Mouse (Mus musculus) layer of hippocampus, adult 2 months (tissue): ENCODE measurements around the gene Pde3a. TPM values are rescaled to one million over a fixed set of nuclear protein-coding genes. Genes with fewer than 3 reads are reported as not detected.
A peak's percentile ranks its signal among the peaks of the same experiment; 100 is the strongest.

Source experiments
- DNase-seq, 2 experiments: peaks; one replicate each; pipeline ENCODE4 v3.0.0; 2022; ENCODE audit warnings: low spot score in 2 of 2
- H3K27ac ChIP-seq: fragments of 200-600 bp; 2 replicates; pipeline ENCODE4 v1.8.1; 2022
- H3K4me3 ChIP-seq: fragments of 200-600 bp; 2 replicates; pipeline ENCODE4 v1.8.1; 2022; ENCODE audit warnings: mild to moderate bottlenecking
- CTCF ChIP-seq: fragments of 200-600 bp; conservative IDR thresholded peaks from 2 replicates; pipeline ENCODE4 v1.8.1; 2022; ENCODE audit warnings: antibody characterized with exemption, mild to moderate bottlenecking, moderate library complexity
- total RNA-seq, 2 experiments: library from RNA; stranded (reverse); gene quantifications; 2 replicates each; pipeline ENCODE4 v1.2.3; 2021

The Pde3a gene
- total RNA-seq, 2 experiments from 2014 or later = 3.1 to 3.4 TPM

- no peak overlapping the region for H3K27ac ChIP-seq
- H3K4me3 ChIP-seq = no peak overlapping the region
- TF ChIP-seq CTCF = no peak
- DNase-seq = no peak
Measured at GRCm38 (mm10) chr6:141363664-141364063, 114.6 kb downstream of the Pde3a start.

DNA sequence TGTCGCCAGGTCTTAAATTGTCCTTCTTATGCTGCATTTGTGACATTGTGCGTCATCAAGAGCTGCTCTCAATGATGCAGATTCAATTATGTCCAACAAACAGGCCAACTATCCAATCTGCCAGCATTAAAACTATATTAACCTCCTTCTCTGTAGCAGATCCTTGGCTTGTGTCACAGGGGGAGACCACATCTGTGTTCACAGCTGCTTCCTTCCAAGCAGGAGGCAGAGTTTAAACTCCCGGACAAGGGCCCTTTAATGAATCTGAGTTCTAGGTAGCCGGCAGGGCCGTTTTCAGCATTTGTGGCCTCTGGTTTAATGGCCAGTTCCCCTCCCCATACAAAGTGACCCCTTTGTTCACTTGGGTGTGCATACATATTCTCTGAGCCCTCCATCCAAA is 118.0 kb downstream of the Pde3a start:
- no peak for TF ChIP-seq CTCF
- Histone ChIP-seq H3K27ac (no peak overlapping the region), H3K4me3 (no peak overlapping the region)
- no peak for DNase-seq

DNA sequence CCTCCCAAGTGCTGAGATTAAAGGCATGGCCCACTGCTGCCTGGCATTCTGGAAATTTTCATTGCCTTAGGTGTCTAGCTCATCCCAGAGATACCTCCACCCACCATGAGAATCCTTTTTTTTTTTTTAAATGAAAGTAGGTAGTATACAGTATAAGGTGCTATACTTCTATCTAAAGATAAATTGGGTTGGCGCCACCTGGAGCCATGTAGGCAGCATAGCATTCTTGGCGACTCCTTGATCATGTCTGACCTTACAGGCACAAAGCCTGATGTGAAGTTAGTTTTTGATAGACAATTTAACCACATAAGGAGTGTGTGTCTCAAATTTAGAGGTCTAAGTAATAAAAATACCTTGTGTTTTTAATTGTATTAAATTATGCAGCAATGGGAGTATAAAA is 123.6 kb downstream of the Pde3a start:
- H3K4me3 ChIP-seq = no peak overlapping the region
- peak; percentile 63 for TF ChIP-seq CTCF
- no peak overlapping the region for H3K27ac ChIP-seq
- DNase-seq = no peak

GRCm38 (mm10) chr6:141374469-141375057 is 125.5 kb downstream of the Pde3a start:
- peak in 1 of 2 experiments; percentile 34 for DNase-seq
- Histone ChIP-seq H3K27ac (peak overlapping the region; percentile 43; the same call in 1 of the 2 replicates), H3K4me3 (no peak overlapping the region)
- no peak for TF ChIP-seq CTCF

DNA sequence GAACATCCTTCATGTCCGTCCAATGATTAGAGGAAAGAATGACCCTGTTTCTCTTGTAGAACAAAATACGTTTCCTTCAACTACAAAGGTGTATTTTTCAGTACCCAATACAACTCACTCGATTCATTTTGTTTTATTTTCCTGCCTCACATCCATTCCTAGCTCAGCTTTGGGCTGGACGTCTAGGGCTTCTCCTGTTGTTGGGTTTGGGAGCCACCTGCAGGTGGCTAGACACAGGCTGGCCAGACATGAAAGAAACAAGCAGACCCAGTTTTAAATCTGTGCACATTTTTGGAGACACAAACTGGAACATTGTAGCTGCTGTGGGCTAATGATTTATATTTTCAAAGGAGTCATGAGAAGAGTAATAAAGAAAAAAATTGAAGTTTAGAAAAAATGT is 126.1 kb downstream of the Pde3a start:
- Histone ChIP-seq H3K4me3 (no peak overlapping the region), H3K27ac (peak overlapping the region; percentile 43; the same call in 1 of the 2 replicates)
- peak; percentile 39; the same call in 1 of the 2 replicates for TF ChIP-seq CTCF
- DNase-seq = no peak

- no peak overlapping the region for H3K4me3 ChIP-seq
- H3K27ac ChIP-seq = no peak overlapping the region
- no peak for TF ChIP-seq CTCF
- DNase-seq = no peak
Measured at GRCm38 (mm10) chr6:141380927-141381326, 131.9 kb downstream of the Pde3a start.

DNA sequence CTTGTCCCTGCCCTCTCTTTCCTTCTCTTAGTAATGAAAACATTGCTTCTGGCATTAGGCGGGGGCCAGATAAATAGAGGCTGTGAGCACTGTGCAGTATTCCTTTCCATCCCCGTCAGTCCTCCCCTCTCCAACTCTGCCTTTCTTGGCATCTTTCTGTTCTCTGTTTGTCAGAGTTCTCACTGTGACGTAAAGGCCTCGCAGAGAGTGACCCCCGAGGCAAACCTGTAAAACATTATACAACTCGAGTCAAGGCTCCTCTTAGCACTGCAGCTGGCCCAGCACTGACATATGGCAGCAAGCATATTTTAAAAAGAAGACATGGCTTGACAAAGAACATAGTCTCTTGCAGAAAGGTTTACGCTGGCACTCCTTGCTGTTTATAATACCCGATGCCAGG is 132.4 kb downstream of the Pde3a start:
- H3K27ac ChIP-seq = no peak overlapping the region
- H3K4me3 ChIP-seq = no peak overlapping the region
- DNase-seq = no peak
- TF ChIP-seq CTCF = no peak

DNA sequence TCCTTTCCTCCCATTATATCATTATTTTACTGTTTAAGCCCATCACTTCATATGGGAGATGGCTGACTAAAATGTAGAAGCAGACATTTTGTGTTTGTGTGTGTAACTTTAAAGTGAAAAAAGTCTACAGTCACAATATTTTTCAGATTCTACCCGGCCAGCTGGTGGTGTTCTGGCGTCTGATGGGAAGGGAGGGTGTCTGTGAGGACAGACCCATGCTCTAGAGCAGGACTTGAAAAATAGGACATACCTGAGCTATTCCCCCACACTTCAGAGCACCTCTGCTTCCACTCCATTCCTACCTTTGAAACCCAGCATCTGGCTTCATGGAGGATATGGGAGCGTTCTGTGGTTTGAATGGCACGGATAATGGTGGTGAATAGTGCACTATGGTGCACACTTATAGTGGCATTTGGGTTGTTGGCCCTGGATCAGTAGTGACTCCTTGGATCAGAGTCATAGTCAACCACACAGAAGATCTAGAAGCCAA is 132.9 kb downstream of the Pde3a start:
- DNase-seq = no peak
- Histone ChIP-seq H3K27ac (no peak overlapping the region), H3K4me3 (no peak overlapping the region)
- TF ChIP-seq CTCF = no peak

GRCm38 (mm10) chr6:141388104-141388503 is 139.0 kb downstream of the Pde3a start:
- Histone ChIP-seq H3K27ac (no peak overlapping the region), H3K4me3 (no peak overlapping the region)
- TF ChIP-seq CTCF = no peak
- no peak for DNase-seq

DNA sequence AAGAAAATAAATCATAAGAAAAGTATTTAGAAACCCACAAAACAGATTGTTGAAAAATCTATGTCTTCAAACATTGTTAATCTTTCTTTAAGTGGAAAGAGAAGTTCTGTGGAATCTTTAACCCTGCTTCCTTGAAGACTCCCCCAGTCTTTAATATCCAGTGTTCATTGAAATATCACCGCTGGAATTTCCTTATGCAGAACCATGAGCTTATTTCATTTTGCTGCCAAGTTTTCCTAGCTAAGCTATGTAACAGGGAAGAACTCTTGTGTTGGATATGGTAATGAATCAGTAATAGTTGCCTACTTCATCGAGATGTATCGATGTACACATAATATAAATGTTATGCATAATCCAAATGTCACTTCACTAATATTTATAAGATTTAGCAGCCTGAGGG is 146.9 kb downstream of the Pde3a start:
- no peak for TF ChIP-seq CTCF
- Histone ChIP-seq H3K27ac (no peak overlapping the region), H3K4me3 (no peak overlapping the region)
- DNase-seq = no peak

DNA sequence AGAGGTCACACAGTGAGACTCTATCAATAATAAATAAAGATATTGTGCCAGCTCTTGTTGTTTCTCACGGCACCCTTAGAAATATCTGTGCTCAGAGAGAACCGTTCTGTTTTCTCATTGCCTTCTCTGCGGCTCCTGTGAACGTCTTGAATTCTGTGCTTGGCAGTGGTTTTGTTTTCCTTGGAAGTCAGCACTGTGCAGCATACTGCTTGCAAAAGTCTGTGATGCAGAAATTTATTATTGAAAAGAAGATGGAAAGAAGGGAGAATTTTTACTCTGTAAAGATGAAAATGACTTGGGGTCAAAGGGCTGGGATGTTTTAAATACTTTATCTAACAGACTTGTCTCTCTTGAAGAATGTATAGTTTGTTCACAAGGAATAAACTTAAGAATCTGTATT is 150.3 kb downstream of the Pde3a start:
- no peak for DNase-seq
- no peak overlapping the region for H3K4me3 ChIP-seq
- H3K27ac ChIP-seq = no peak overlapping the region
- no peak for TF ChIP-seq CTCF

GRCm38 (mm10) chr6:141403943-141404342 is 154.9 kb downstream of the Pde3a start:
- DNase-seq = no peak
- H3K4me3 ChIP-seq = no peak overlapping the region
- H3K27ac ChIP-seq = no peak overlapping the region
- TF ChIP-seq CTCF = no peak

GRCm38 (mm10) chr6:141404649-141405048 is 155.6 kb downstream of the Pde3a start:
- no peak for DNase-seq
- no peak overlapping the region for H3K4me3 ChIP-seq
- no peak overlapping the region for H3K27ac ChIP-seq
- no peak for TF ChIP-seq CTCF

- DNase-seq = no peak
- Histone ChIP-seq H3K4me3 (no peak overlapping the region), H3K27ac (no peak overlapping the region)
- TF ChIP-seq CTCF = no peak
Measured at GRCm38 (mm10) chr6:141405496-141405895, 156.4 kb downstream of the Pde3a start.
